Mouse (Mus musculus) layer of hippocampus, postnatal 14 days (tissue): ENCODE data around the gene Skida1. TPM values are rescaled to one million over a fixed set of nuclear protein-coding genes. Genes with fewer than 3 reads are reported as not detected.

Source experiments
- DNase-seq, 2 experiments: peaks; one replicate each; pipeline ENCODE4 v3.0.0; 2021 to 2022; ENCODE audit warnings: low spot score in 2 of 2, mixed read lengths in 1 of 2
- total RNA-seq, 2 experiments: library from RNA; stranded (reverse); gene quantifications; 2 replicates each; pipeline ENCODE4 v1.2.3; 2021

Gene Skida1
- total RNA-seq, 2 experiments from 2014 or later: 15.4 to 16.8 TPM

DNA sequence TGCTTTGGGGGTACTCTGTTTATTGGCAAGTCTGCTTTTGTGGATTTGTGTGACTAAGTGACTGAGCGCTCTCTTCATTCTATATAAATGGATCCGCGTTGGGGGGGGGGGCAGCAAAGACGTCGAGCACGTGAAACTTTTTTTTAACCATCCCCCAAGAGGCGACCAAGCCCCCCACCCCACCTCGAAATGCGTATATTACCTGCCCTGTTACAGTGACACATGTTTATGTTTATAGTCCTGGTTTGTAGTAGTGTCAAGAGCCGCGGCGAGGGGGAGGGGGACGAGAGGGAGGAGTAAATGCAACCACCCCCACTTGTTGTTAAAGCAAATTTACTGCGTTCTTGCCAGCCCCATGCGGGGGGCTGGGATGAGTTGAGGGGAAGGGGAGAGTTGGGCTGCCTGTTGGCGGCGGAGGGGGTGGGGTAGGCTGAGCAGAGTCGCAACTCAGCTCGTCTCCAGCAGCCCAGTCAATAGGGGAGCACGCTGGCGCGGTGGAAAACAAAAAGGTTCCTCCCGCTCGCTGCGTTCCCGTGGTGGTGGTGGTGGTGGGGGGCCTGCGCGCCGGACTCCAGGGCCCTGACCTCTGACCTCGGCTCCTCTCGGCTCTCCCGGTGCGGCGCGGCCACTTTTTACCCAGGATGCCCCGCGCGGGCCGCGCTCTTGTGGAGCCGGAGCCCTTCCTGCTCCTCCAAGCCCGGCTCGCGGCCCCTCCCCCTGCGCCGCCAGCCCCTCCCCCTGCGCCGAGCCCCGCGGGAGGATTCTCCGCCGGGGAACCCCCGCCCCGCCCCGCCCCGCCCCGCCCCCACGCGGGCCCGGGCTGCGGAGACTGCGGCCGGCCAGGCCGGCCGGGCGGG lies 7.3 kb upstream of the Skida1 start:
- peak; percentile 89 for DNase-seq

- DNase-seq: no peak
These were observed 6.4 kb upstream of the Skida1 start, which contains the start of gene Mllt10 for GRCm38 (mm10) chr2:18055016-18055928. TSS of gene Mllt10 (plus strand) at chr2:18055237.

DNA sequence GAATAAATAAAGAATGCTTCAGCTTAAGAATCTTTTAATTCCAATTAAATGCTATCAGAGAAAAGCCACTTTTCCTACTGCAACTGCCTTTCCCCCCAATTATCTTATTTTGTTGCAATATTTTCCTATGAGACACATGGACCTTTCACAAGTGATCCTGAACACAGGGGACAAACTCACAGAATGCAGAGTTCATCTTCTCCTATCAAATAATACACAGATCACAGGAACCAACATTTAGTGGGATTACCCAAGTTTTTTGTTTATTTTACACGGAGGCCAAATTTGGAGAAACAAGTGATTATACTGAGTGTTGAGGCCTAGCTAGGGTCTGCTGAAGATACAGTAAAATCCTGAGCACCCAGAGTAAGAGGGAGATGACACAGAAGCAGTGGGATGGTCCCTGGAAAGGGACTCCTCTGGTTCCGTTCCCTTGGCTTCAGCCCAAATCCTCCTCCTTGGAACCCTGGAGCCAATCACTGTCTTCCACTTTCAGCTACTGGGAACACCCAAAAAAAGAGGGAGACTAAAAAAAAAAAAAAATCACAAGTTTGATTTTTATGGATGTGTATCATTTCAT lies 5.2 kb upstream of the Skida1 start:
- DNase-seq: peak in 1 of 2 experiments; percentile 56

DNA sequence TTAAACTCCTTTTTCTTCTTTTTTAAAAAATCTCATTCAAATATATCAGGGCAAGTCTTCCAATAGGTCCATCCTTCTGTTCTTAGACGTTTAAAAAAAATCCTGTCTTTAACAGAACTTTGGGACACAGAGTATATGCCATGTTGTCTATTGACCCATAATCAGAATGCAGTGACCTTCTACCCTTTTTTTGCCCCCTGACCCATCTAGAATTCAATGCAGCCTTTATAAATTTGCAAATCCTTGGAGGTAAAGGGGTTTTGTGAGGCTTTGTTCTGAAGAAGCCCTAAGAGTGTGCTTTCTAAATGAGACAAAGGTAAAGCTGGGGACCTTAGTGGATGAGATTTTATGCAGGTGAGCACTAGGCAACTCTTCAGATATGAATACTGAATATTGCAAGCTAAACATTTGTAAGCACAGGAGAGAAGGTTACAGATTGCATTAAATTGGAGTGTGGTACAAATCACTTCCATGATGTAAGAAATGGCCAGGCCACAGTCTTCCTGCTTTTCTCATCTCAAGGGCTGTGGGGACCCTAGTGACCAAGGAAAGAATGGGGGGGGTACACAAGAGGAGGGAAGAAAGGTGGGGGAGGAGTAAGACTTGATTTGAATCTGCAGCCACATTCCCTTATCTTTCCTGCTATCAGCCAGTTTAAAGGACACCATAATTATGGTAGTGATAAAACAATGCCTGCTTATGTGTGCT lies 4.5 kb upstream of the Skida1 start:
- no peak for DNase-seq

- DNase-seq: no peak
These were observed 3.7 kb upstream of the Skida1 start for GRCm38 (mm10) chr2:18052581-18052980.

GRCm38 (mm10) chr2:18051831-18052170 lies 3.0 kb upstream of the Skida1 start:
- DNase-seq: no peak

DNA sequence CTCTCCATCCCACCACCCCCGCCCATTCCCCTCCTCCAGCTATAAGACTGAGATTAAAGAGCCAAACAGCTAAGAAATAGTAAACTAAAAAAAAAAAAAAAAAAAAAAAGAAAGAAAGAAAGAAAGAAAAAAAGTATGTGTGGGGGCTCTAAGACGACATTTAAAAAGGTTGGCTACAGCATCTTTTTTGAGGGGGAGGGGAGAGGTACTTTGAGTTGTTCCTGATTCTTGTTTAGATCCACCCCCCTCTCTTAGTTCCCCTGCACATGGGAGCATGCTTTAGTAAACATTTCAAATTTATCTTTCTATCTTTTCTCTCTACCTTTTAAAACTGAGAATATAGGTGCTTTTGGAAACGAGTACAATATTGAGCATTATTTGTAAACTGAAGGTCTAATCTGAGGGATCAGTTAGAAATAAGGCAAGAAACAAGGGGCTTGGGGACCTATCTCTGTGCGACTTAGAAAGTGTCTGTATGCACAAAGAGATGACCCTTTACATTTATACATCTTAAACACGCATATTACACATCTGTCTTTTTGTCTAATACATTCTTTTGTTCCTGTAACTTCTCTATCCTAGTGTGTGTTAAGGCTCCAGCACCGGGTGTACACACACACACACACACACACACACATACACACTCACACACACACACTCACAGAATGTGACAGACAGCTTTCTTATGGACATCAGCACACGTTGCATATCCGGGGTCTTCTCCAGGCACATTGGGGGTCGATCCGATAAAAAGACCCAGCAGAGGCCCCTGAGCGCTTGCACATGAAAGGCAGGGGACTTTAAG lies 2.4 kb upstream of the Skida1 start:
- no peak for DNase-seq

DNA sequence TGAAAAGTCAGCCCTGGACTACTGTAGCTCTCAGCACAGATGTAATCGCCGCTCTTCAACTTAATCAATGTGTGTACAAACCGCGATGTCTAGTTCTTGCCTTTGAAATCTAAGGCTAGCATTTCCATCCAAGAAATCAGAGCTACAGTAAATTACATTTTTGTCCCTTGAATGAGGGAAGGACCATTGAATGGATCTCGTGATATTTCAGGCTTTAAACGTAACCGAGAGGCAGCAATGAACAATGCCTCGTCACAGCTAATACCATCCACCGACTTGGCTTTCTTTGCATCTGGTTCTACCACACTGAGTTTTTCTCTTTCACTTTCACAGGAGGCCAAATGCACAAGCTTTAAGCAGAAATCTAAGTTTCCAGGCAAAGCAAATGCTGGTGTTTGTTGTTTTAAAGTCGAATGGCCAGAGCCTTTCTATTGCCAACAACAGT lies 1.7 kb upstream of the Skida1 start:
- DNase-seq: peak in 1 of 2 experiments; percentile 26

- no peak for DNase-seq
These were observed 1.2 kb upstream of the Skida1 start for GRCm38 (mm10) chr2:18050018-18050417.

DNA sequence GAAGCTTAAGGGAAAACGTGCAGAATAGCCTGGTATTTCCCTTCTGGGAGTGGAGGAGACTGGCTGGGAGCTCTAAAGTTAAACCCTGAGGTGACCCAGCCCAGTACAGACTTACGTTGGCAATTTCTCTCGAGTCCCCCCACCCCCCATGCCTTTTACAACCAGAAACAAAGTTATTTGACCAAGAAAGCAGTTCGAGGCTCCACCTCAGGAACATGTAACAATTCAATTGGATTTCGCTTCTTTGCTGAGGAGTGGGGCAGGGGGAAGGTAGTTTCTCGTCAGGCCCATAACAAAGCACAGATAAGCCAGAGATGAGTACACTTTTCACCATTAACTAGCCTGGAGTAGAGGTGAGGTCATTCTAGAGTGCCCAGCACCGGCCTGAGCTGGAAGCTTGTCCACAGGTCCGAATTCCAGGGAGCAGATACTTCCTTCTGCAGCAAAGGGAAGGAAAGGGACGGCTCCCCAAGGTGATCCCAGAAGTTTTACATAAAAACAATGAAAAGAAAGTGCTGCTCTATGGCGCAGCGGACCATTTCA lies 499 bp upstream of the Skida1 start:
- DNase-seq: no peak

DNA sequence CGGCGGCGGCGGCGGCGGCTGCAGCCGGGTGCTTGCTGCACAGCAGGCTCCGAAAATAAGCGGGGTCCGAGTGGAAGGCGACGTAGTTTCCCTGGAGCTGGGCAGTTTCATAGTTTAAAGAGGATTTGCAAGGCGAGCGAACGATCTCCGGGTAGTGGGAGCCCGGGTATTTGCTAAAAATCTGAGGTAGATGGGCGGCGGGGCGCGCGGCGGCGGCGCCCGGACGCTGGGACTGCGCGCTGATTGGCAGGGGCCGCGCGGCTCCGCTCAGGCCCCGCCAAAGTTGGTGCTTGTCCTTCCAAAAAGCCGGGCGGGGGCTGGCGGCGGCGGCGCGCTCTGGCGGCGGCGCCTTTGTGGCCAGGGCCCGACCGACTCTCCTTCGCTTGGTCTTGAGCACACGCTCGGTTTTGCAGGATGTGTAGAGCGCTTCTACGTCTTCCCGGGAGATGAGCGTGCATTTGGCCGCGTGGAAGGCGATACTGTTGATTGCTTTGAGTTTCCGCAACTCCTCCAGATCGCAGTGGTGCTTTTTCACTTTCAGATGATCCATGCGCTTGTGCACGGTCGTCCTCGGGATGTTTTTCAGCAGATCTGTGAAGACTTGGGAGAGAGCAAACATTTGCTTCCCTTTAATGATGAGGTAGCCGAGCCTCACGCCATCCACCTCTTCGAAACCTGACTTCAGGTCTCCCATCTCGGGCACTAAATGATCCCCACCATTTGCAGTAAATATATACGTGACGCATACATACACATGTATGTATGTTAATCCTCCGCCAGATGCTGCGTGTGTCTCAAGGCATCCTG lies 1.0 kb downstream of the Skida1 start:
- DNase-seq: peak; percentile 71 to 80

DNA sequence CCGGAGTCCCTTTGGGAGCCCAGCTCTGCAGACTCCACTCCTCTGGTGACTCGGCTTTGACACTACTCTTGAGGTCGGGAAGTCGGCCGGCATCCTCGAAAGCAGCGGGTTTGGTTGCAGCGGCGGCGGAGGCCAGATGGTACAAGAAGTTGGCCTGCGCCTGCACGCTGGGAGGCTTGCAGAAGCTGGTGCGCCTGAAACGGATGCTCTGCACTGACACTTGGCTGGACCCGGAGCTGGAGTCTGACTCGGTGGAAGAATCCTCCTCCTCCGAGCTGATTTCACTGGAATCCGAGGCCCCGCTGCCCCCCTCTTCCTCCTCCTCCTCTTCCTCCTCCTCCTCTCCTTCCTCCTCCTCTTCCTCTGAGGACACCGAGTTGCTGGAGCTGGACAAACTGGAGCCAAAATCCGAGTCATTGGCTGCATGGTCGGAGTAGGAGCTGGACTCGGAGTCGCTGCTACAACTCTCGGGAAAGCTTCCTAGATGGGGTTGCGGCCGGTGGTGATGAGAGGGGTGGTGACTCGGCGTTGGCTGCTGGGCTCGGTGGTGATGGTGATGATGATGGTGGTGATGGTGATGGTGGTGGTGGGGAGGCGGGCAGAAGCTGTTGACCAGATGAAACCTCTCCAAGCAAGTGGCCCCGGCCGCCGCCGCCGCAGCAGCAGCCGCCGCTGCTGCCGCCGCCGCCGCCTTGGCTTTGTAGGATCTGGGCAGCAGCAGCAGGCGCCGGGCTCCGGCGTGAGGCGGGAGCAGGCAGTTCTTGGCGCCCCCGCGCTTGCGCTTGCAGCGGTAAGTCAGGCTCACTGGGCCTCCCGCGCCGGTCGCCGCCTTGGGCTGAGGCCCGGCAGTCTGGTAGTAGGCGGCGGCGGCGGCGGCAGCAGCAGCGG lies 1.8 kb downstream of the Skida1 start:
- peak; percentile 51 to 72 for DNase-seq

DNA sequence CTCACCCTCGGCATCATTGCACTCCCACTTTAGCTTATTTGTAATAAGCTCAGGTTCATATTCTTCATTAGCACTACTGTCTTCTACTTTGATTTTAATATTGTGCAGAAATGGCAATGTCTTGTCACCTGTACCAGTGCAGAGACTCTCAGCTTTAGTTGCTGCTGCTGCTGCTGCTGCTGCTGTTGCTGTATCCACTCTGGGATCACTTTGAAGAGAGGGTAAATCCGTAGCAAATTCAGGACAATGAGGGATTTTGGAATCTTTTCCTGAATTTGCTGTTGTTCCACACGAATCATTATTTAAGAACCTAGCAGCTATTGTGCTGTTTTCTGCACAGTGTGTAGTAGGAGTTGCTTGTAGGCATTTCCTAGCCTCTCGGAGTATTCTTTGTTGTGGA lies 2.7 kb downstream of the Skida1 start:
- DNase-seq: no peak

- DNase-seq: no peak
These were observed 3.1 kb downstream of the Skida1 start for GRCm38 (mm10) chr2:18045781-18046181.

- no peak for DNase-seq
These were observed 3.6 kb downstream of the Skida1 start for GRCm38 (mm10) chr2:18045143-18045780.

- DNase-seq: peak; percentile 52 to 61
These were observed 7.5 kb downstream of the Skida1 start for GRCm38 (mm10) chr2:18041199-18041885.
